Mouse (Mus musculus): ENCODE results near the gene Gm6803.
"Not testable (repeated sequence)": the region's sequence is repeated elsewhere in the genome, so short reads cannot be mapped to it uniquely, and the experiment has no call there.

DNA sequence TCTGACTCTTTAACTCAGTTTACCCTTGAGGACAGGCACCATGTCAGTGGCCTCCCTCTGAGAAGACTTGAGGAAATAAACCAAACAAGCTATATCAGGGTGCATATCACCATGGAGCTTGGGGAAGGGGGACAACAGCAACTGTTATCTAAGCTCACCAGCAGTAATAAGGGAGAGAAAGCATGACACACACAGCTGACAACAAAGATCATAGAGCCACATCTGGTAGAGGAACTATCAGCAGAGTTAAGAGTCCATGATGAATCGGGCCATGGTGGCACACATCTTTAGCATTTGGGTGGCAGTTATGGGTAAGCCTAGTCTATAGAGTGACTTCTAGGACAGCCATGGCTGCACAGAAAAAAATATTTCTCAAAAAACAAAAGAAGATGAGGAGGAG lies 21.1 kb upstream of the Gm6803 start:
- TF ChIP-seq CTCF (IDR thresholded peaks at IDR 0.05; ENCODE audit: low read depth, low read length), result not testable (repeated sequence)
- TF ChIP-seq TAL1 (conservative IDR thresholded peaks at IDR 0.05; ENCODE audit: low read depth, low read length), result peak; percentile 24; the same call in 1 of the 2 replicates

Measured in G1E (cell line).